Mouse (Mus musculus): ENCODE measurements around the gene Cacna1f.

GRCm38 (mm10) chrX:7566352-7566751, 40.5 kb upstream of the Cacna1f start:
- TF ChIP-seq CTCF (IDR thresholded peaks at IDR 0.05; ENCODE audit: low read depth, low read length): no peak
- TF ChIP-seq POLR2A (IDR thresholded peaks at IDR 0.05; ENCODE audit: extremely low read depth, insufficient read depth, low read length): no peak
